Mouse (Mus musculus): ENCODE measurements around the gene Rragb. TPM values are rescaled to one million over a fixed set of nuclear protein-coding genes. Genes with fewer than 3 reads are reported as not detected.

The Rragb gene
- polyA plus RNA-seq (2012), result not detected in 2 replicates

DNA sequence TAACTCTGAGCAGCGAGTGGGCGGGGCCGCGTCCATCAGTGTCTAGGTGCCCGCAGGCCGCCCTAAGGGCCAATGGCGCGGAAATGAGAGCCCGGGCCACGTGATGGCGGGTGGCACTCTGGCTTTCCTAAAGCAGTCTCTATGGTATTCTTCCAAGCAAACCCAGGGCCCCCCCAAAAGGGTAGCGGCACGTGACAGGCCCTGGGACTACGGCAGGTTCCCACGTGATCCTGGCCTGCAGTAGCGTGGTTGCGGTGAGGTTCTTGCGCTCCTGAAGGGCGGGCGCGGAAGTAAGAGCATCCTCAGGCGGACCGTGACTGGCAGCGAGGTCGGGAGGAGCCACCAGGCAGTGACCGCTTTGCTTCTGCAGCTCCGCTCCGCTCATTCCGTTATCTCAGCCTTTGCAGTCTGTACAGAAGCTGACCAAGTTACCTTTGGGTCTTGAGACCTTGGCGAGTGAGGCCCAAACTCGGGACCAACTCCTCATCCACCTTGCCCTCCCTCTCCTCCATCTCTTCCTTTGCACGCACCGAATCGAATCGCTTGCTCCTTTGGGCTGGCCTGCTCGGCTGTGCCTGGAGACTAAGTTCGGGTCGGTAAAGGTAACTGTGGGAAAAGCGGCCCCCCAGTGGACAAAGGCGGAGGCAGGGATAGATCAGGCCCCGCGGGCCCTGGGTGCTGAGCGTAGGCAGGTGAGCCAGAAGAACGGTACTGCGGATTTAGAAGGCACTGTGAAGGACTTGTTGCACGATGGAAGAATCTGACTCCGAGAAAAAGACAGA is at the start of gene Rragb:
Gene Rragb (plus strand): TSS at position 248 of the 782 bp plus-strand sequence.
- no peak for TF ChIP-seq GATA1 (IDR thresholded peaks at IDR 0.05; ENCODE audit: low read length)

DNA sequence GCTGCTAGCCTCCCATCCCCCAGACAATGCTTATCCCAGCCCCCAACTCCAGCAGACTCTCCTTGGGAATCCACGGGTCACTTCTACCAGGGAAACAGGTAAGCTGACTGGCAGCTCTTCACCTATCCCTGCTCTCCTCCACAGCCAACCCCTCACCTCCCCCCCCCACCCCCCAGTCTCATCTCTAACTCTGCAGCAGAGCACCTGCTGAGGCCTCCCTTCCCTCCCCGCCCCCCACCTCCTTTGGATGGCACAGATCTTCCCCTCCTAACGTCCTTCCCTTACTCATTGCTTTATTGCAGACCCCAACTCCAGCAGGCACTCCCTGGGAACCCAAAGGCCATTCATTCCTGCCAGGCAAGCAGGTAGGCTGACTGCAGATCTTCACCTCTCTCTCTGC is 21.3 kb upstream of the Rragb start, which contains the start of gene Foxr2:
Gene Foxr2 (plus strand): TSS at position 301 of the 400 bp plus-strand sequence.
- TF ChIP-seq GATA1 (IDR thresholded peaks at IDR 0.05; ENCODE audit: low read length), result no peak

DNA sequence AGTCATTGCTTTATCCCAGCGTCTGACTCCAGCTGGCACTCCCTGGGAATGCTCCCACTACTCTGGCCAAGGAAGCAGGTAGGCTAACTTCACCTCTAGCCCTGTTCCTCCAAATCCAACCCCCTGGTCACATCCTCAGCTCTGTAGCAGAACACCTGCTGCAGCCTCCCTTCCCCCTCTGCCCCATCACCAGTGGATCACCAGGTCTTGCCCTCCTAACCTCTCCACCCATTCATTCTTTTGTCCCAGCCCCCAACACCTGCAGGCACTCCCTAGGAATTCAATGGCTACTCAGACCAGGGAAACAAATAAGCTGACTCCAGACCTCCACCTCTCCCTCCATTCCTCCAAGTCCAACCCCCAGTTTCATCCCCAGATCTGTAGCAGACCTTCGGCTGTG is 20.8 kb upstream of the Rragb start:
- no peak for TF ChIP-seq GATA1 (IDR thresholded peaks at IDR 0.05; ENCODE audit: low read length)

DNA sequence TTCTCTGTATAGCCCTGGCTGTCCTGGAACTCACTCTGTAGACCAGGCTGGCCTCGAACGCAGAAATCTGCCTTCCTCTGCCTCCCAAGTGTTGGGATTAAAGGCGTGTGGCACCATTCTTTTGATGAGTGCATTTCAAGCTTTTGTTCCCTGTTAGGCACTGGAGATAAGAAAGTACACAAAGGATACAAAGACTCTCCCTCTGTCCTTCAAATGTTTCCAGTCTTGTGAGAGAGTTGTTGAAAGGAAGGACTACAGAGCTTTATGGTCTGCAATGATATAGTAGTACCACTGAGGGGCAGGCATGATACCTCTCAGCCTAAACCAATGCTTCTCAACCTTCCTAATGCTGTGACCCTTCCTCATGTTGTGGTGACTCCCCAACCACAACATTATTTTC is 2.9 kb downstream of the Rragb start:
- no peak for TF ChIP-seq GATA1 (IDR thresholded peaks at IDR 0.05; ENCODE audit: low read length)

DNA sequence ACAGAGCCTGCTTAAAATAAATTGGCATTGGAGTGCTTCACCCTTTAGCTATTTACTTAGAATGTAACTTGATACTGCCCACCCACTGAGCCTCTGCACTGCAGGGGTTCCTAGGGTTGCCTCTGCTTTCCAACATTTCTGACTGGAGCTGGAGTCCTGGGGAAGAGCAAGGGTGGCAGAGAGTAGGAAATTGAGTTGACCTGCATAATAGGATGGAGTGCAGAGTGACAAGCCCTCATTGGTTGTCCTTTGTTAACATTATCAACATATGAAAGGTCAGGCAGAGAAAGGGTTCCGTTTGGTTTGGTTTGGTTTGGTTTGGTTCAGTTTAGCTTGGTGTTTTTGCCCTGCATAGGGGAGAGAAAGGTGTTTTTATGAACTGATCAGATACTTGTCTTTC is 12.0 kb downstream of the Rragb start:
- TF ChIP-seq GATA1 (IDR thresholded peaks at IDR 0.05; ENCODE audit: low read length), result no peak

DNA sequence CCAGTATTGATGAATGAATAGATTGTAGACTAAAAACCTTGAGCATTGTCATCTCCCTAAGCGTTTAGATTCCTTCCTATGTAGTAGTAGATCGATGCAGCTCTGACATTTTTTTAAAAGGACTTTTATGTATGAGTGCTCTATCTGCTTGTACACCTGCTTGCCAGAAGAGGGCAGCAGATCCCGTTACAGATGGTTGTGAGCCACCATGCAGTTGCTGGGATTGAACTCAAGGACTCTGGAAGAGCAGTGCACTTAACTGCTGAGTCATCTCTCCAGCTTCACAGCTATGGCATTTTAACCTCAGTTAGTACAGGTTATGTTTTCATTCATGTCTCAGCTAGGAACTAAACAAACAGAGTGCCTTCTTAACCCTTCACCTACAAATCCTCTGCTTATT is 15.5 kb downstream of the Rragb start:
- no peak for TF ChIP-seq GATA1 (IDR thresholded peaks at IDR 0.05; ENCODE audit: low read length)

DNA sequence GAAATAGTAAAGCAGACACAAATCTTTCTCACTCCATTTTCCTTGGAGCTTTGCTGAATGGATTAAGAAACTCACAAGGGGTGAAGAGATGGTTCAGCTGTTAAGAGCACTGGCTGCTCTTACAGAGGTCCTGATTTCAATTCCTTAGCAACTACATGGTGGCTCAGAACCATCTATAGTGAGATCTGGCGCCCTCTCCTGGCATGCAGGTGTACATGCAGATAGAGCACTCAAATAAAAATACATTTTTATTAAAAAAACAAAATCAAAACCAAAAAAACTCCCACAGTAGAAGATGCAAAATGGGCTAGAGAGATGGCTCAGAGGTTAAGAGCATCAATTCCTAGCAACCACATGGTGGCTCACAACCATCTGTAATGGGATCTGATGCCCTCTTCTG is 35.0 kb downstream of the Rragb start:
- TF ChIP-seq GATA1 (IDR thresholded peaks at IDR 0.05; ENCODE audit: low read length), result no peak

DNA sequence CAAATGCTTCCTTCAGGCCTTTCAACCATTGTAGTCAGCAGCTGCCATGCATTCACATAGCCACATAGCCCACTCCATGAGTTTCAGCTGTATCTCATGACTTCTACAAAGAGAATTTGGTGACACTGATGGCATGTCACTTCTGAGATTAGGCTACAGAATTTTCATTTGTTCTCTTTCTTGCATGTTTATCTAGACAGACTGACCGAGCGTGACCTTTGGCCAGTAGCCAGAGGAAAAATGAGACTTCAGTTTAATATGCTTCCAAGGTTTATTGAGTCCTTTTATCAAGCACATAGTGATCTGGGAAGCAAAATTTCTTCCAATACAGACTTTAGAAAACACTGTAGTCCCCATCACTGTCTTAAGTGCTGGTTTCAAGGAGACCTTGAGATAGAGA is 42.4 kb downstream of the Rragb start:
- no peak for TF ChIP-seq GATA1 (IDR thresholded peaks at IDR 0.05; ENCODE audit: low read length)

DNA sequence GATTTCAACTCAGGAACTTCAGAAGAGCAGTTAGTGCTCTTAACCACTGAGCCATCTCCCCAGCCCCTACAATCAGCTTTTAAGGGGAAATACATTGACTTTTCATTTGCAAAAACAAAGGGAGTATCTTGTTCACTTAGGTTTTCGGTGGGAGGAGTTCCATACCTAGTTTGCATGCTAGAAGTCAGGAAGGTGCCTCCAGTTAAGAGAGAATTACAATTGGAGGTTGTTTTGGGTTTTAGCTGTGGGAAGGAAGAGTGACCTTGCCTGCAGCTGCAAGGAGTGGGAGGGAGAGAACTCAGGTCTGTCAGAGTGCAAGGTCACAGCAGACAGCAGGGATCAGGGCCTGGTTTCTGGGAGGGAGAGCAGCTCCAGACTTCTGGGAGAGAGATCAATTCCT is 71.3 kb downstream of the Rragb start:
- TF ChIP-seq GATA1 (IDR thresholded peaks at IDR 0.05; ENCODE audit: low read length), result no peak

Other genes starting within 250 kb of the Rragb start
- not detected in 2 replicates for gene Usp51, start 133.5 kb upstream of the Rragb start, polyA plus RNA-seq (2012)
- gene Mageh1, start 102.4 kb upstream of the Rragb start, polyA plus RNA-seq (2012), result not detected in 2 replicates
- not detected in 2 replicates for gene Foxr2, start 21.2 kb upstream of the Rragb start, polyA plus RNA-seq (2012)
- gene Klf8, start 97.5 kb downstream of the Rragb start, polyA plus RNA-seq (2012), result not detected in 2 replicates

Measured in G1E-ER4 (cell line).